Mouse (Mus musculus) layer of hippocampus, adult 11-12 months (tissue): Measurements from ENCODE around the gene Adcy7.

Experiments used
- DNase-seq: peaks from one replicate; pipeline ENCODE4 v3.0.0; 2022; ENCODE audit warnings: low spot score

Adcy7 gene

GRCm38 (mm10) chr8:88334975-88335374, 62.8 kb downstream of the Adcy7 start:
- DNase-seq: no peak

DNA sequence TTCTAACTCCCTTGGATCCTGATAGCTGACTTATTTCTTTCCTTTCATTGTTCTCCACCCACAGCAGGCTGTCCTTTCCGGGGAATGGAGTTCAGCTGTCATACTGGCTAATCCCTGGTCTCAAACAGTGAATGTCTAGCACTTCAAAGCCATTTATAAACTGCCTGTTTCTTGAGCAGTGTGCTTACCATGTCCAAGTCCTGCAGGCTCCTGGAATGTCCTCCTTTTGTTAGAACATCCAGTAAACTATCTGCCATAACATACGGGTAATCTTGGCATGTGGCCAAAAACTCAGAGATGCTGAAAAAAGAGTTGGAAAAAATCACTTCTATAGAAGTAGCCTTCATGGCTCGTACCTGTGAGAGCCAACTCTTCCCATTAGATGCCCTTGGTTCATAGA, 67.0 kb downstream of the Adcy7 start:
- no peak for DNase-seq

- DNase-seq: no peak
Observed at GRCm38 (mm10) chr8:88339887-88340695, 67.9 kb downstream of the Adcy7 start.

DNA sequence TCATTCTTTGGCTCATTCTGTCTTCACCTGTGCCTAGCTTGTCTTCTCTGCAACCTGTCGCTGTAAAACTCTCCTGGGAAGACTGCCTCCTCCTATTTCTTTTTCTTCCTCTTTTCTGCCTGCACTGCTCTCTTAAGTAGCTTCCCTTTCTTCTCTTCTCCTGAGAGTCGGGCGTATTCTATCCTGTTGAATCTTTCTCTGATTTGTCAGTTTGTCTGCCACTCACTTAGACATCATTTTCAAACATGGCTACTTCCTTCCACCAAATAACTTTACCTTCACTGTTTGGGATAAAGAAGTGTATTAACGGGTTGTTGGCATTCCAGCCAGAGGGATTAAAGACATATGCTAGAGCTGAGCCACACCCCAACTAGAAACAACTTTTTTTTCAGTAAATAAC, 69.8 kb downstream of the Adcy7 start:
- no peak for DNase-seq

DNA sequence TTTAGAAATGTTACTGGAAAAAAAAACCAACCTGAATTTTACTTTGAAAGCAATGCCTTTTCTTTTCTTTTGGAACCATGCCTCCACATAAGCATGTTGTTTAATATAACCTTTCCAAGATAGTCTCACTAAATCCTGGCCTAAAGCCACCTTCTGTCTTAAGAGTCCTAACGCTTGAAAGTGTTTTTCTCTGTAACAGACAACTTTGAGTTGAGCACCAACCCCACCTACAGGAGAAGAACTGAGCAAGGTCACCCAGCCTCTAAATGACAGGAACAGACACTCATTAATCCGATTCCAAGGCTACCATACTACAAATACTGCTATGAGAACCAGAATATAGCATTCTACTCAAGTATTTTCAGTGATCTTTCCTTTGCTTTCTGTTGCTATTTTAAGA, 76.8 kb downstream of the Adcy7 start:
- no peak for DNase-seq

- DNase-seq: no peak
Observed at GRCm38 (mm10) chr8:88357226-88357933, 85.2 kb downstream of the Adcy7 start.

GRCm38 (mm10) chr8:88357946-88358345, 85.7 kb downstream of the Adcy7 start:
- no peak for DNase-seq

- DNase-seq: no peak
Observed at GRCm38 (mm10) chr8:88359959-88360358, 87.8 kb downstream of the Adcy7 start.

DNA sequence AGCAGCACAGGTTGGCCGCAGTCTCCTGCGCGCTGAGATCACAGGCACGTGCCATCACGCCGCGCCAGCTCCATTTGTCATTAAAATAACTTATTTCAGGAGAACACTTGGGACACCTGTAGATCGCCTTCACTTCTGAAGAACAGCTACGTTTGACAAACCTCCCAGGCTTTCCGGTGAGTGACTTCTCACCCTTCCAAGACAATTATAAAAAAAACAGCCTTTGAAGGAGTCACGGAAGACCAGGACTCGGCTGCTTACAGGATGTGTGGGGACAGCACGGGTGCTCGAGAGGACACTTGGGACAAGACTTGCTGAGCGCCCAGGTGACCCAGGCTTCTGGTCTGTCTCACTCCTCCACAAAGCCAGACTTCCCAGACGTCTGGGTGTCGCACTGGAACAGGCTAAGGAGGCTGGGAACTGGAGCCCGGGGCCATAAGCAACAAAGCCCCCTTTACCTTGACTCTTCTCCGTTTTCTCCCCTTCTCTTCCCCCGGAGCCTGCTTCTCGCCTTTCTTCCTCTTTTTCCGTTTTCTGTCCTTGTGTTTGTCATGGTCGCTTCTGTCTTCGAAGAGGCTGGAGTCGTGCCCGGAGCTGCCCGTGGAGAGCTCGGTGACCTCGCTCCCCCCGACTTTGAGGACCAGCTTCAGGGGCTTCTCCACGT, 89.0 kb downstream of the Adcy7 start:
- peak; percentile 16 for DNase-seq

GRCm38 (mm10) chr8:88361708-88362428, 89.7 kb downstream of the Adcy7 start, which contains the start of gene Brd7:
TSS of gene Brd7 (minus strand) at chr8:88362194.
- DNase-seq: peak; percentile 80

DNA sequence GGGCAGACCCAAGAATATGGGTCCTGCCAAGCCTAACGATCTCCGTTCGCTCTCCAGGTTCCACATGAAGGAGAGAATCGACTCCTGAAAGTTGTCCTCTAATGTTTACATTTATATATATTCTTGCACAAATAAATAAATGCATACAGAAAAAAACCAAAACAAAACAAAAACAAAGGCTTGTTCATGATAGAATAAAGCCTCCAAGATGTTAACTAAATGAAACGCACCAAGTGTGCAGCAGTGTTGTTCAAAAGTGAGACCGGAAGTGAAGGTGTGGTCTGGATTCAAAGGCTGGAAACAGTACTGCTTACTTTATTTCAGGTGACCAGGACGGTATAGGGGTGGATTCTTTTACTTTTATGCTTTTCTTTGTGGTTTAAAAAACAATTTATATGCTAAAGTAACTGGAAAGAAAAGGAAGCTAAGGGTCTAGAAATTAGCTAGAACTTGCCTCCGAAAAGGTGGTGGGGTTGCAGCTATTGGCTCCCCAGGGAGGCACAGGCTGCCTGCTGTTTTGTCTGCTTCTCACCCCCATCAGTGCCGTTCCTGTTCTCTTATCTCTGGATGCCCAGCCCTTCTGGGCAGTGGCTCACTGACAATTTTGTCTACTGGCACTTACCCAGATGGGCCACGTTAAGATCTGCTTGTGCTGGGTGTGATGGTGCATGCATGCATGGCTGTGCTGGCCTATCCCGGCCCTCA, 90.4 kb downstream of the Adcy7 start:
- DNase-seq: no peak

GRCm38 (mm10) chr8:88369221-88369620, 97.0 kb downstream of the Adcy7 start:
- no peak for DNase-seq

DNA sequence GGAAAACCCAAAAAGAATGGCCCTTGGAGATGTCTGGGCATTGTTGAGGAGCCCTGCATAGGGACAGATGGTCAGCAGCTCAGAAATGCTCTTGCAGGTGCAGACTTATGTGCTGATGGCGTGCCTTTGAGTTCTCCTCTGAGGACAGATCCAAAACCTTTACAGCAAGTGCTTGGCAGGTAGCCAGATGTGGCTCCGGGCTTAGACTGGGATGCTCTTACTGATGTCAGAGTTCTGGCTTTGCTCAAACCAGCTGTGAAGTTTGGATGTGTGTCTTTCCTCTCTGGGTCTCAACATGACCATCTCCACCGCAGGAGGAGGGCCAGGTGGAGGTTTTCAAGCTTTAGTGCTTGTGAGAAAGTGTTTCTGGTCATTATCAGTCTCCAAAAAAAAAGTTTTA, 97.6 kb downstream of the Adcy7 start:
- no peak for DNase-seq

DNA sequence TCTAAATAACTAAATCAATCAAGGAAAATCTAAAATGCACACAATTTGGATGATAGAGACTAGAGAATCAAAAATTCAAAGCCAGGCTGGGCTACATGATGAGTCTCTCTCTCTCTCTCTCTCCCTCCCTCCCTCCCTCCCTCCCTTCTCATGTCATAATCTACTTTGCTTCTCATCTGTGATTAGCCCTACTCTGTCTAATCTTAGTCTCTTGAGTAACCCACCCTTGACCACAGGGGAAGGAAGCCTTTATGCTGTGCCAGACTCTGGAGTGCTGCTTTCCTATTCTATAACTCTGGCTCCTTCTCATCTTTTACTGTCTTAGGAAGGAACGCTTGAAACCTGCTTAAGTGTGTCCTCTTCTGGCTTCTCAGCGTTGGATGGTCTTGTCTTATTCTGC, 99.3 kb downstream of the Adcy7 start:
- no peak for DNase-seq

DNA sequence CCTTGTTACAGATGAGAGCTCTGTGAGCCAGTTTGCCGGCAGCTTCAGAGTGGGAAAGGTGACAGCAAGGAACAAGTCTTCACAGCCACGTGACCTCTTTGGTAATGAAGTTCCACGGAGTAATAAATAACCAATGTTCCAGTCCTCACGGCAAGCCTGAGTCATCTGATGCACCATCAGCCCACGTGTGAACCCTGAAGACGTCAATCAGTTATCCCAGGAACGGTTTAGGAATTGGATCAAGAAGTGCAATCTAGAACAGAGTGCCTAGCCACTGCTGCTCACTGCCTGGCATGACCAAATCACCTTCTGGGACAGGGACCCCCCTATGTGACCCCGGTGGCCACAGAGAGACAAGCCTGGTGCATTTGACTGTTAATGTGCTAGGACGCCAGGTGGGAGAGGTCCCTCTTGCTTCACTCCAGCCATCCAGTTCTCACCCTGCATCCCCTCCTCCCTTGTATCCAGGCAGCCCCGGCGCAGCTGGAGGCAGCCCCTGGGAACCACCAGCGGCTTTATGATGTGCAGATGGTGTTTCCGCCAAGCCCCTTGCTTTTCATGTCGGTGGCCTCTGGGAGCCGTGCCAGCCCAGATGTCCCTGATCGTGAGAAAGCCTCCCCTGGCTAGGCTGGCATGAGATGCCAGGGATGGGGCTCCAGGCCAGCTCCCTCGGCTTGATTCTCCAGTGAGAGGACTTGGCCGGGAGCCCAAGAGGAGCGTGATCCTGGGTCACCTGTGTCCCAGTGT, 104.8 kb downstream of the Adcy7 start:
- peak; percentile 24 for DNase-seq
